Mouse (Mus musculus) megakaryocyte-erythroid progenitor cell, adult 5 weeks (primary cell): ENCODE measurements around the gene Adgrg7. TPM values are rescaled to one million over a fixed set of nuclear protein-coding genes. Genes with fewer than 3 reads are reported as not detected.

Experiments
- polyA plus RNA-seq: library from polyadenylated mRNA; stranded (reverse); fragments of >175 nt; gene quantifications from 2 replicates; pipeline ENCODE4 v1.2.3, GENCODE M21; 2012

The Adgrg7 gene
- polyA plus RNA-seq = 0.80 and 0.83 TPM in 2 replicates

DNA sequence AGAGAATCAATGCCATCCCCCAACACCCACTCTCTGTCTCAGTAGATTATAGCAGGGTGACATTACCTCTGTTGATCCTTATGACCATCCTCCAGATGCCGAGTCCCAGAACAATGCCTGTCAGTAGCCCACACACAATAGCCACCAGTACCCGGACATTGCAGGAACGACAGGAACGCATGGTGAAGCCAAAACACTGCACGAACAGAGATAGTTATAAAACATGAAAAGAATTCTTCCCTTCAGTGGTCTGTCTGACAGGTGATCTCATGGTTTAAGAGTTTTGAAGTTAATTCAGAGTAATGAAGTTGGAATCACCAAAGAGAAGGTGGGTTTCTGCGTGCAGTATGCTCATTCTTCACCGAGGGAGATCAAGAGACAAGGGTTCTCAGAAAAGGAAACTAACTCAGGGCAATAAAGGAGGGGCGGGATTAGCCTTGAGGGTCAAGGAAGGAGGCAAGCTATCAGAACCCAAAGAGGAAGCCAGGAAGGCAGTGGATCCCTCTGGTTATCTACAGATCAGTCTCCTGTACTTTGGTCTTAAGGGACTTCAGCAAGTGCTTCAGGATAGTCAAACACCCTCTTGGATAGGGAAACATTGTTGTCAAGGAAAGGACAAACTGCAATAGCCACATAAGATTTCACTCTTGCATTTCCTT is at the start of gene Adgrg7:
Gene Adgrg7 (minus strand): TSS at position 375 of the 659 bp plus-strand sequence.

DNA sequence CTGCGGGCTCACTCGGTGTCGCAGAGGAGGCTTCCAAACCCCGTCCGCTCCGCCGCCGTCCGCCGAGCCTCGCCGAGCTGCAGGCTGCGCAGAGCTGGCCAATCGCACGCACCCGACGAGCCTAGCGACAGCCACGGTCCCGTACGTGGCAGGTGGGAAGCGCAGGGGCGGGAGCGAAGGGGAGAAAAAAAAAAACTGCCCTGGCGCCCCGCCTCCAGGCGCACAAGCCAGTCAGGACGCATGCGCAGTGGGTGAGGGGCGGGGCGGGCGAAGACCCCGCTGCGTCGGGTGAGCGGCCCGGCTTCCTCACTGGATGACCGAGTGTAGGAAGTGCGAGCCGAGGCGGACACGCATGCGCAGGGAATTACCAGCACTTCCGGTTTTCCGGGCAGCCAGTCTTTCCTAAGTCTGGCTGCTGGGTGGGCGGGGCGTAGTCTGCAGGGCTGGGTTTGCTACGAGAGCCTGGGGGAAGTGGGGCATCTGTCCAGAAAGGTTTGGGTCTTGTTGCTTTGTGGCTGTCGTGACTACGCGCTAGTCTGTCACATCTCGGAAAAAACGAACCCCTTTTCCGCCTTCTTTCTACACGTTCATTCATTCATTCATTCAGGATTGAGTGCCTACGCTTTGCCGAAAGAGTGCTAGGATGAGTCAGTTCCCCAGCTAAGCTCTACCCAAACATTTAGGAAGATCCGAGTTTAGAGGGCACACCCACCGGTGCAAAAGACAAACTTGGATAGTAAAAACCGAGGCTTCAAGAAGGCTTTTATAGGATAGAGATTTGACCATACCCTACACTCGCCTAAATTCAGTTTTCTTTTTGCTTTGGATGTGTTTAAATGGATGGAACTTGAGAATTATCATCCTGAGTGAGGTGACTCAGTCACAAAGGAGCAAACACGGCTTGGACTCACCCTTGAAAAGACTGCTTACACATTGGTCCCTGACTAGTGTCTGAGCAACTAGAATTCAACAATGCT is 78.1 kb downstream of the Adgrg7 start, which contains the start of gene Tfg:
Gene Tfg (minus strand): TSS at position 227 of the 977 bp plus-strand sequence.

Other genes with a start within 250 kb of the Adgrg7 start
- gene Tfg, start 78.4 kb downstream of the Adgrg7 start, polyA plus RNA-seq = 66.3 and 68.5 TPM in 2 replicates
- gene Tmem45a, start 90.3 kb upstream of the Adgrg7 start, polyA plus RNA-seq = not detected in 2 replicates
- gene Lnp1, start 132.2 kb upstream of the Adgrg7 start, polyA plus RNA-seq = not detected in 2 replicates